Mouse (Mus musculus) right cerebral cortex, postnatal 25 days (tissue): ENCODE measurements around the gene Aspscr1.
A peak's percentile ranks its signal among the peaks of the same experiment; 100 is the strongest.
"Not testable (repeated sequence)": the region's sequence is repeated elsewhere in the genome, so short reads cannot be mapped to it uniquely, and the experiment has no call there.

Source experiments
- DNase-seq: peaks from one replicate; pipeline ENCODE4 v3.0.0; 2022

Aspscr1 gene

DNA sequence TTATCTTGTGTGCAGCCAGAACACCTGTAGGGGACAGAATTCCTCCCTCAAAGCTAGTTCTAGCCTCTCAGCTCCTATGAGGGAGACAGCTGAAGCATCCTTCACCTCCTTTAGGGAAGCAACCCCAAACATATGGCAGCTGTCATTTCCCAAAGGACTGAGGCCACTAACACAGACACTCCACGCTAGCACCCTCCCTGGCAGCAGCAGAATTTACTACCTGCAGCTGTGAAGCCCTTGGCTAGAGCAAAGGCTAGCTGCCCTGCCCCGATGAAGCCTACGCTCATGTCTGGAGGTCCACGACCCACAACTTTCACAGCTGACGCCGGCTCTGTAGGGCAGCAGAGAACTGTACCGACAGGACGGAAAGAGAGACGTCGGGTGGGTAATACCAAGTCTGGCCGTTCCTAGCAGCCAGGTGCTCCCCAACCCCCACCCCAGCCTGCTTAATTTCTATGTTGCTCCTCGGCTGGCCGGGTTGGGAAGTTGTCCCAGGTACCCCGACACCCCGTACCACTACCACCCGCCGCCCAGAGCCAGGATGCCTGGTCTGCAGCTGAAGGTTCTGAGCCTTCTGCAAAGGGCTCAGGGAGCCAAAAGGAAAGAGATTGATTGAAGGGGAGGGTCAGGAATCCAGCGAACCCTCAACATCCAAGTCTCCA, 29.7 kb upstream of the Aspscr1 start:
- no peak for DNase-seq

DNA sequence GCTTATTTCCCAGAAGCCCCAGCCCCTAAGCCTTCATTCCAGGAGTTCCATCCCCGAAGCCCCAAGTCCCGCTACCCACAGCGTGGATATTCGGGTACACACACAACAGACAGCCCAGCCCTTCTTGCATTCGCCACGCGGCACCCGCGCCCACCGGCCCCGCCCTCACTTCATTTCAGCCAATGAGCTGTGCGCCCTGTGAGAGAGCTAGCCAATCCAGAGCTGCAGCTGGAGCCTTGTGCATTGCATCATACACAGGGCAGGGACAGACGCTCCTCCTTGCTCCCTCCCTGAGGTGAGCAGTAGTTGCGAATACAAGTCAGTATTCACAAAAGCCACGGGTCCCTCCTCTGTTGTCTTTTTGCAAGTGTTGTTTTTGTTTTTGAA, 29.2 kb upstream of the Aspscr1 start, which contains the start of gene Pycr1:
Gene Pycr1, minus strand, starts transcription at position 169 of the 387 bp plus-strand sequence.
- DNase-seq = peak; percentile 93

DNA sequence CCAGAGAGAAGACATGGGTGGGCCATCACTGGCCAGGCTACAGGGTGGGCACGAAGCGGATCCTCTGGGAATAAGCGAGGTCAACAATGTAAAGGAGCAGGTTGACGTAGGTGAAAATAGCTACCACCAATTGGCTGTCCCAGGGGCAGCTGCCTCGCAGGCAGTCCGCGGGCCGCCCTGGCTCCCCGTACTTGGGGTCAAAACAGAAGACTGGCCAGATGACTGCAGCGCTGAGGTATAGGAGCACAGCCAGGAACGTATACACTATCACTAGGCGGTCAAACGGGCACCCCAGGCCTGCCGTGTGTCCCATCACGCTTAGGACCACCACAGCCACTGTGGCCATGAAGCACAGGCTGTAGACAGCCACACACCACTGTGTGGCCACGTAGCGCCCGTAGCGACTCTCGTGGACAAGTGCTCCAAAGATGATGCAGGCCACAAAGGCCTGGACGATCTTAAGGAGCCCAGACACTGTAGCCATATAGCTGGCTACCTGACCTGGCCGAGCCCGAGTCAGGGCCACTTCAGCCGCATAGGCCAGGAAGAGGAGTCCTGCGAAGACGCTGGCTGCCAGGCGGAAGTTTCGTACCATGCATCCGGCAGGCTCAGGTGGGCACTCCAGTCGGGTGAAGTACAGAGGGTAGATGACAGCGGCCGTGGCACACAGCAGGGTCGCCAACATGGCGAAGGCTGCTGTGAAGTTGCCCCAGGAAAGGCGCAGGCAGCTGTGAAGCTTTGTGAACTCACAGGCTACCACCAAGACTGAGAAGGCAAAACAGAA, 25.5 kb upstream of the Aspscr1 start:
- no peak for DNase-seq

DNA sequence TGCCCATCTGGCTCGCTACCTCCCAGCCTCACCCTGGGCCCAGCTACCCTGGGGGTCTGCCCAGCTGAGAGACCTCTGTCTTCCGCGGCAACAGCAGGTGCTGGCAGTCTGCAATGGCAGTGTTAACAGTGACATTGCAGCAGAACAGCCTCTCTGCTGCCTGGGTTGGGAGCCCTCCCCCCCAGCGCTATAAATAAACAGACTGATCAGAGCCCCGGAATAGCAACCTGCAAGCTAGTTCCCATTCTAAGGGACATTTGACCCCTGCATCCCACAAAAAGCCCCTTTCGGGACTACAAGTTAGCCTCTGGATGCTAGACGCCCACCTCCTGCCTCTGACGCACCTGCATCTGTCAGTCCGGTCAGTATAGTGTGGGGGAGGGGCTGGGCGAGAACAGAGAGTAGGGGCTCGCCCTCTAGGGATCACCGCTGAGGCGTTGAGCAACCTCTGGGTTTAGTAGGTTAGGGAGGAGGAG, 24.7 kb upstream of the Aspscr1 start, which contains the start of gene Myadml2:
Gene Myadml2, minus strand, starts transcription at position 158 of the 476 bp plus-strand sequence.
- no peak for DNase-seq

DNA sequence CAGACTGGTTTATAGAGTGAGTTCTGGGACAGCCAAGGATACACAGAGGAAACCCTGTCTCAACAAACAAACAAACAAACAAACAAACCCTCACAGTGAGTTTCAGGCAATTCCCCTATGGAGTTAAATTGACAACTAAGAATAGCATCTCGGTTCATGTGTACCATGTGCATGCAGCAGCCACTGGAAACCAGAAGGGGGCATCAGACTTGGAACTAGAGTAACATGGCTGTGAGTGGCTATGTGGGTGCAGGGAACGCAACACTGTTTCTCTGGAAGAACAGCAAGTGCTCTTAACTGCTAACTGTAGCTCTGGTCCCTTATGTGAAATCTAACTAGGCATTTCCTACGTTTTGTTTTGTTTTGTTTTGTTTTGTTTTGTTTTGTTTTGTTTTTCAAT, 20.9 kb upstream of the Aspscr1 start:
- no peak for DNase-seq

DNA sequence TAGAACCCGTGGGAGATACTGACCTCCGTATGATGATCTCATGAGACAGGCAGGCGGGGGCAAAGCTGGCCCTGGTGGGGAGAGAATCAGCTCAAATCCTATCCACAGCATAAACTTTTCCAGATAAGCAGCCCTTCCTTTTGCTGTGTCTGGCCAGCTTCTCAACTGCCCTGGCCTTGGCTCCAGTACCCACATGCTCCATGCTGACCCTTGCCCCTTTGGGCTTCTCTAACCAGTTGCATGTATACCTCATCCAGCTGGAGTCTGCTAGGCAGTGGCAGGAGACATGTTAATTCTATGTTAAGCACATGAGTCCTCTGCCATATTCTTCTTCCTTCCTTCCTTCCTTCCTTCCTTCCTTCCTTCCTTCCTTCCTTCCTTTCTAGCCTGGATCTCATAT, 18.0 kb upstream of the Aspscr1 start:
- no peak for DNase-seq

DNA sequence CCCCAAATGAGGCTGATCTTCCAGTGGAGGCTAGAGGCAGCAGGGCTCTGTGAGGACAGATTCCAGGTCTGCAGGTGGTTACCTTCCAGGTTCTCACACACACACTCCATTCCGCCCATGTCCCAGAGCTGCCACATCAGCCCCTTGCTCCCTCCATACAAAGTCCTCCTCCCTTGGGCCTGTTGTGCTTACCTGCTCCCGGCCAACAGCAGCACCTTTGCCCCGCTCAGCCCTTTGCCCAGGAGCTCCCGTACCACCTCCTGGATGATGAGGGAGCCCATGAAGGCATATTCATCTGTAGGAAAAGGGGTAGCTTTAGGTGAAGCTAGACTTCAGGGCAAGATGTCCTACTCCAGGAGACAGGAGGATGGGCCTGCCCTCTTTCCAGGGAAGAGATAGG, 15.5 kb upstream of the Aspscr1 start:
- no peak for DNase-seq

DNA sequence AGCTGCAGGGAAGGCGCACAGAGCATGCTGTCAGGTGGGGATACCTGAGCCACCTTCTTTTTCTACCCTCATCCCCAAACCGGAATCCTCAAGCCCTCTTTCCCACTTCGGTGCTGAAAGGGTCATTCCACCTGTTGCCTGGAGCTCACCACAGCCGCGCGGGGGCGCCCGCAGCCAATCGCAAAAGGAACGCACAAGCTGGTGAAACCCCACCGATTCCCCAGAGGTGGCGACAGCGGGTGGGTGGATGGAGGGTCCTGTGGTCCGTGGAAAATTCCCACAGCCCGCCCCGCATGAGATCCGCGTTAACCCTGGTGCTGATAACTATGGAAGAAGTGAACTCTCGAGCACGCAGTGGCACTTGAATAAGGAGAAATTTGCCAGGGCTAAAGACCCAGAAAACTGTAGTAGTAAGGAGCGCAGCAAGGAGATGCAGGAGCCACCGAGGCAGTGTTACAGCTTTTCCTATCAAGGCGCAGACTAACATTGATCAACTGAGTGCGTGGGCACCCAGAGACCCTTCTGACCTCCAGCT, 13.8 kb upstream of the Aspscr1 start:
- peak; percentile 72 for DNase-seq

DNA sequence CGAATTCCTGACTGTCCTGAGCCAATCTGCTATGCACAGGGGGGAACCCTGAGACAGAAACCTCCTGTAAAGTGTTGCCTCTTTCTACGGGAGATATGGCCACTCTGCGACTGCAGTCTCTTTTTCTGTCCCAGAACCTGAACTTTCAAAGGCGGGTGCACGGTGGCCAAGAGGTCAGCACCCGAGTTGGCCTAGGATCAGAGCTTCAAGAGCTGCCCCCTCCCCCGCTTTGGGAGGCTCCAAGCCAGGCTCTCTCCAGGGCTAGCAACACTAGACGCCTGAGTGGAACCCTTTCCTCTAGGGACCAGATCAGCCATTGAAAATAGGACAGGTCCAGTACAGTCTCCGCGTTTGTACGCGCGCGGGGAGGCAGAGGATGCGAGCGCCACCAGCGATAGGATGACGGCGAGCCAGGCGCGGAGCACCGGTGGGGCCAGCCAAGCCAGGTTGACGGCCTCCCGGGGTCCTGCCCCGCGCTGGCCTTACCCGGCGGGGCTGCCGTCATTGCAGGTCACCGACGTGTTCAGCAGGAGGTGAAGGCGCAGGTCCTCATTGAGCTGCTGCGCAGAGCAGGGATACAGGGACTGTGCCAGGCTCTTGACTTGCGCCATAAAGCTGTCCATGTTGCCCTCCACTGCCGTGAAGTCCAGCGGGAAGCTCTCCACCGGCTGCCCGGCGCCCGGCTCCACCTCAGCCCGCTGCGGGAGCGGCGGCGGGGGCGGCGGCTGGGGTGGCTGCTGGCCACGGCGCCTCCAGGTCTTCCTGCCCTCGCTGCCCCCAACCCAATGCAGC, 13.1 kb upstream of the Aspscr1 start:
- no peak for DNase-seq

DNA sequence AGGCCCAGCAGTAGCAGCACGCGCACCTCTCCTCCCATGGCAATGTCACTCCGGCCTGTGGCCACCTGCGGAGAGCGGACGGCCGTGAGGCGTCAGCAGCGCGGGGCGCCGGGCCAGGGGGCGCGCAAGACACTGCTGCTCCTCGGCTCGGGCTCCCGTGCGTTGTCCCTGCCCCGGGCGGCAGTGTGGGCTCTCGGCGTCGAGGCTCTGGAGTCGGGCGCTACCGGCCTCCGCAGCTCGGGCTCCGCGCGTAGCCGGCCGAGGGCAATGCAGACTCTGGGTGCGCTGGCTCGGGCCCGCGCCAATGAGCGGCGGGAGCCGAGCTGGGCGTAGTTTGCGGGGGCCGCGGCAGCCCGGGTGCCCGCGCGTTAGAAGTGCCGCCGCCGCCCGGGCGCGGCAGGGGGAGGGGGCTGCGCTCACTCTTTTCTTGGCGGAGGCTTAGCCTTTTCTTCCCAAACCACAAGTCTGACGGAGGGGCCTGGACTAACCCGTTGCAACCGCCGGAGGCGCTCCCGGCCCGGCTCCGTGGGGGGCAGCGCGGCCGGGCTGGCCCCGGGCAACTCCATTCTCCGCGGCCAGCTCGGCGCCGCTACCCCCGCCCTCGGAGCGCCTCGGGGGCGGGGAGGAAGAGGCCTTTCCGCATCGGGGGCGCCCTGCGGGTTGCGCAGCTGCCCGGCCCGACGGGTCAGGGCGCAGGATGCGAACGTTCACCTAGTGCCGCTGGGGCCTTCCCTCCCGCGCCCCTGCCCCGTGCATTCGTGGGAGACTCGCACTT, 12.3 kb upstream of the Aspscr1 start:
- no peak for DNase-seq

DNA sequence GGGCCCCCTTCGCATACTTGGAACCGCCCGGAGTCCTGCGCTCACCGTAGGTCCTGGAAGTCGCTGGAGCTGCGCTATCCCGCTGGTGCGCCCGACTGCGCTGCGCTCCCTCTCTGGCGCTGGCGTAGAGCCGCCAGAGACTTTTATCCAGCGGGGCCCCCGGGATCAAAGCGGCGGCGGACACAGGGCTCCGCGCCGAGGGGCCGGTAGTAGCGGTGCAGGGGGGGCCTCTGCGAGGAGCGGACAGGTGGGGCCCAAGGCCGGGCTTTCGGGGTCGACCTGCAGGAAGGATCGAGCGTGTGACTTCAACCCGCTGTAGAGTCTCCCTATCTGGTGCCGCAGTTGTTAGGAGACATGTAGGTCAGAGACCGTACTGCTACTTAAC, 11.7 kb upstream of the Aspscr1 start, which contains the start of gene Notum:
Gene Notum, minus strand, starts transcription at position 100 of the 385 bp plus-strand sequence.
- no peak for DNase-seq

DNA sequence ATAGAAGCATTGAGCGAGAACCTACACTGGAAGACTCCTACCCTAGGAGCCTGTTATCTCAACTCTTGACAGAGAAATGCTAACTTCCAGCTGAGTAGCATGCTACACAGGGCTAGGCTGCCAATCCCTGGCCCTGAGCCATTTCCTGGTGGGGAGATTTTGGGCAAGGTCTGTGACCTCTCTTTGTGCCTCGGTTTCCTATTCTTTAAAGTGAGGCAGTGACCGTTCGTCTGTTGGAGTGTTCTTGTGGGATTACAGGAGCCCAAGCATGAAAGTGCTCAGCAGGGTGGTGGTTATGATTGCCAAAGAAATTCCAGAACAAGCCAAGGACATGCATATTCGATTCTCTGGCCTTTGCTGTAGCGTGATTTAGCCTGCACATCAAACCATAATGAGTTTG, 10.0 kb upstream of the Aspscr1 start:
- no peak for DNase-seq

DNA sequence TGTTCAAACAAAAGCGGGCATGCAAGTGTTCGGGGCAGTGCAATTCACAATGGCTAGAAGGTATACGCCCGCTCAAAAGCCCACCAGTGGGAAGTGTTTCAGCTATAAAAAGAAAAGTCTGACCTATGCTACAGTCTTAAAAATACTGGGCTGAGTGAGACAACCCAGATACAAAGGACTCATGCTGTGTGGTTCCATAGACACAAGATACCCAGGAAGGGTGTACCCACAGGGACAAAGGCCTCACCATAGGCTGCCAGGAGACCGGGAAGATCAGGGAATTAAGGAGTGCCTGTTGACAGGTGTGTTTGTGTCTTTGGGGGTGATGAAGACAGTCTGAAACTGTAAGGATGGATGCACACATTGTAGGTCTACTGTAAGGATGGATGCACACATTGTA, 9.1 kb upstream of the Aspscr1 start:
- DNase-seq = no peak

DNA sequence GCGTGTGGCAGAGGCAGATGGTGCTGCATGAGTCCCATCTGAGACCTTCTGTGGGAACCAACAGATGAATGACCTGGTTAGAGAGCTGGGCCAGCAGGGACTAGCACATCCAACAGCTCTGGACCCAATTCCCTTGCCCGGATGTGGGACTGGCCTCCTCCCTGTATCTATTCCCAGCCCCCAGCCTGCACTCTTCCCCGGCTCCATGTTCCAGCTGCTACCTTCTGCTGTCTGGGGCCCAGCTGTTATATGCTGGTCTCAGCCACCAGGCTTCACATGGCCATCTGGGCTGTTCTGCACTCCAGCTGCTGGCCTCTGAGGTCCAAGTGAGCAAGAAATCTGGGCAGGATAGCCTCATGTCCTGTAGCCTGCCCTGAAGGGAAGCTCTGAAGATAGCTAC, 7.4 kb upstream of the Aspscr1 start:
- DNase-seq = no peak

DNA sequence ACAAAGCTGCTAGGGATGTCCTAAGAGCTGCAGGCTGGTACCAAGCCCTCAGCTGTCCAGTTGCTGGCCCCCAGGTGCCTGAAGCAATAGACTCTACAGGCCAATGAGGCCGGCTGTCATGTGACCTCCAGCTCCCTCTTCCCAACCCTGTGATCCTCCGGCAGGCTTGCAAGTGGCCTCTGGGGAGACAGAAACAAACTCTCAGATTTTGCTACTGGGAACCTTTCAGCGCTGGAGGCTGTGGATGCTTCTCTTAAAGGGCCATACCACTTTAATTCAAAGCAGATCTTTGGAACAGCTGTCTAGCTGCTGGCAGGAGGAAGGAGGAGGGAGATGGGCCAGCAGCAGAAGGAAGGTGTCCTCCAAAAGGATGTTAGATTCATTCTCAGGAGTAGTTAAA, 6.2 kb upstream of the Aspscr1 start:
- DNase-seq = no peak

DNA sequence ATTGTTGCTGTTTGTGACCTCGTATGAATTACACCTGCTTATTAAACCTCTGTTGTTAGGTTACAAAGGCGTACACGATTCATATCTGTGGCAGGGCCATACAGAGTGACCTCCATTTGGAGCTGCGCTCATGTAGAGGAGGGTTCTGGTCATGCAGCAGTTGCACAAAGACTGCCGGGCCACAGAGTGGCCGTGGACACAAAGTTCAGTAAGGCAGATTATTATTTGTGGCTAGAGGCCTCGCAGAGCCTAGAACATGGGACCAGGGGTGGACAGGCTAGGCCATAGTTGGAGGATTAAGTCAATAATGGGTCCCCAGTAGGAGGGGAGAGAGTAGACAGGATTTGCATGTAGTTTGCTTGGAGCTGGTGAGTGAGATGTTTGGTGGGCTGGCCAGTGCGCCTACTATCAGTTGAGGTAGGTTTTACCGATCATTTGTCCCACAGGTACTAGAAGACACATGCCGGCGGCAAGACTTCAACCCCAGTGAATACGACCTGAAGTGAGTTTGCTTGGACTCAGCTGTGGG, 885 bp downstream of the Aspscr1 start:
- no peak for DNase-seq

DNA sequence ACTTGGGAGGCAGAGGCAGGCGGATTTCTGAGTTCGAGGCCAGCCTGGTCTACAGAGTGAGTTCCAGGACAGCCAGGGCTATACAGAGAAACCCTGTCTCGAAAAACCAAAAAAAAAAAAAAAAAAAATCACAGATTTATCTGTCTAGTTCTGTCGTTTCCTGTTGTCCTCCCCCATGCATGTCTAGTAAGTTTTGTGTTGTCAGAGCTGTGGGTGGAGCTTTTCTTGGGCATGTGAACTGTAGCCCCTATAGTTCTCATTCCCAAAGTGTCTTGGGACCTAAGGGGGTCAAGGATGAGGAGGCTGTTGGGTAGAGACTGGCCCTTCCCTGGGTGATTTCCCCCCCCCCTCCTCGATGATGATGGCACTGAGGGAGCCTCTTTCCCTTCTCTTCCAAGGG, 3.1 kb downstream of the Aspscr1 start:
- DNase-seq = not testable (repeated sequence)

DNA sequence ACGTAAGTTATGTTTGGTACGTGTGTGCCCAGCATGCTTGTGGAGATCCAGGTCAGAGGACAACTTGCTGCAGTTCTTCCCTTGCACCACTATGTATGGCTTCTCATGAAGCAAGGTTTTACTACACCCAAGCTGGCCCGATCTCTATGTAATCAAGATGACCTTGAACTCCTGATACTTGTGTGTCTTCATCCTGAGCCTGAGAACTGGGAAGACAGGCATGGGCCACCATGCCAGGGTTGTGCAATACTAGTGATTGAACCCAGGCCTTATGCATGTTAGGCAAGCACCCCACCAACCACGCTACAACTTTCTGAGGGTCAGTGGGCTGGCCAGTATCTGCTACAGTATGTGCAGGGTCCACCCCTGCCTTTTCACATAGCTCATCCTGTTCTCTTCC, 4.2 kb downstream of the Aspscr1 start:
- no peak for DNase-seq

DNA sequence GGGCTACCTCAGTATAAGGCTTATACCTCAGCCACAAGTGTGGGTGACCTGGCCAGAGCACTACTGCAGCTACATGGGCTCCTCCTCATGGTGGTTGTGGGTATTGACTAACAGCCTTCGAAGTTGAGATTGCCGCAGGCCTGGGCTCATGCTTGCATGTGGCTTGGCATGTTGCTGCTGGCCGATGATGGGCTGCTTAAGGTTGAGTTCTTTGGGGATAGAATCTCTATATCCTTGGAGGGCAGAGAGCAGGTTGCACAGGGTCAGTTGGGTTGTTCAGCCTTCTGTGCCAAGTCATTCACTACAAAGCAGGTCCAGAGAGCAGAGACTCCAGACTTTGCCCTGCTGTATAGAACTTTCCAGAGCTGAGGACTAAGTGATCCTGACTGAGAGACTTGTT, 7.1 kb downstream of the Aspscr1 start:
- no peak for DNase-seq

DNA sequence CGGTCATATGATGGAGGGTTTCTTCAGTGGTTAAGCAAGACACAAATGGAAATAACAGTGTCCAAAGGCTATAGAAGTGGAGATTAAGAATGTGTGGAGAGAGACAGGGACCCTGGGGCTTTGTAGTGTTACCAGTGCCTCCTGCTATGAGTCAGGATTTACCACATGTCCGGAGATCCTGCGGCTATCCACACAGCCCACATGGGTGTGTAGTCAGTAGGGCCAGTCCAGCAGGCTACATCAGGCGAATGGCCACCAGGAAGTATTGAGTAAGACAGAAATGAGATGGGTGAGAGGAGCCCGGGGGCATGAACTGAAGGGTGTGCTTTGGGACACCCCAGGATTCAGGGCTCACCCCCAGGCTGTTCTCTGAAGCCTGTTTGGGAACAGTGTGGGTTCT, 9.9 kb downstream of the Aspscr1 start:
- DNase-seq = no peak

DNA sequence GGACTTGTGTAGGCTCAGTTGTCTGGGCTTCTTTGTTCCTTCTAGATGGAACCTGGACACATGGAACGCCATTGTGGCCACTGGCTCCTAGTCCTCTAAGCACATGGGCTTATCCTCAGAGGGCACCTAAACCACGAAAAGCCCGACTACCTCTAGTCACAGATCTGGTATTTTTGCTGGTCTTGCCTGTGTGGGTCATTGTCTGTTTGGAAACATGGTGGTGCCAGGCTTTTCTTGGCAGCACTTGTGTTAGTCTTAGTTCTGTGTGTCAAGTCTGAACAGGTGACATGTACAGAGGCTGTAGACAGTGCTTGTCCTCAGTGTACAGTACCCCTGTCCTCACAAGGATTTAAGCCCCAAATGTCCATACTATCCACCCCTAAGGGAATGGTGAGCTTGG, 10.8 kb downstream of the Aspscr1 start:
- no peak for DNase-seq

DNA sequence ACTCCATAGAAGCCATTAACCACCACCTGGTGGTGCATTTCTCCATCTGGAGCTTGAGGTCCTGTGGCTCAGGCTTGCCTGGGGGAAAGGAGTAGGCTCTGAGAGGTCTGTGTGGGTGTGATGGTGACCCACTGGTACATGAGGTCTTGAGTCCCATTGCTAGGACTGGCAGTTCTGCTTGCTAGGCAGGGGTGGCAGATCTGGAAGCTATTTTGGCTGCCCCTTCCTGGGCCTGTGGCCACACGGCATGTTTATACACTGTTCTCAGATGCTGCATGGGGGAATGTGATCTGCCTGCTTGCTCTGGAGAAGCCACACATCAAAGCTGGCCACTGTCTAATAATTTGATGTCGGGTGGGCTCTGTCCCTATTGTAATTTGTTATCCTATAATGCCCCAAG, 11.3 kb downstream of the Aspscr1 start:
- DNase-seq = no peak
